Mouse (Mus musculus) limb, embryonic 12.5 days (tissue): Measurements from ENCODE around the gene Disc1. TPM values are rescaled to one million over a fixed set of nuclear protein-coding genes. Genes with fewer than 3 reads are reported as not detected.

Experiments
- ATAC-seq: fragments of 200-750 bp; cut with Nextera tagmentation; 2 replicates; pipeline ENCODE4 v1.8.0; 2017; ENCODE audit warnings: low read depth, moderate TSS enrichment; ENCODE audit not compliant: insufficient number of reproducible peaks, insufficient read depth, low FRiP score, low TSS enrichment
- H3K27ac ChIP-seq: fragments of 300-500 bp; sonication (generic); 2 replicates; pipeline ENCODE4 v1.5.1; 2016; ENCODE audit warnings: mild to moderate bottlenecking, moderate library complexity
- H3K27me3 ChIP-seq: fragments of 300-500 bp; sonication (generic); 2 replicates; pipeline ENCODE4 v1.6.1; 2016; ENCODE audit warnings: mild to moderate bottlenecking, moderate library complexity
- H3K36me3 ChIP-seq: fragments of 300-500 bp; sonication (generic); 2 replicates; pipeline ENCODE4 v1.6.1; 2016; ENCODE audit warnings: mild to moderate bottlenecking, moderate library complexity
- H3K4me1 ChIP-seq: fragments of 300-500 bp; sonication (generic); replicated peaks from 2 replicates; pipeline ENCODE4 v1.6.1; 2016
- H3K4me2 ChIP-seq: fragments of 300-500 bp; sonication (generic); 2 replicates; pipeline ENCODE4 v1.6.1; 2016; ENCODE audit warnings: mild to moderate bottlenecking, moderate library complexity
- H3K4me3 ChIP-seq: fragments of 300-500 bp; sonication (generic); replicated peaks from 2 replicates; pipeline ENCODE4 v1.5.1; 2016; ENCODE audit warnings: mild to moderate bottlenecking
- H3K9ac ChIP-seq: fragments of 300-500 bp; sonication (generic); replicated peaks from 2 replicates; pipeline ENCODE4 v1.6.1; 2016; ENCODE audit warnings: mild to moderate bottlenecking, moderate library complexity
- H3K9me3 ChIP-seq: fragments of 300-500 bp; sonication (generic); 2 replicates; pipeline ENCODE4 v1.6.1; 2016; ENCODE audit warnings: mild to moderate bottlenecking, moderate library complexity
- WGBS: fragments of 180-500 bp; shearing (Covaris S2); methylation state at CpG from one replicate; pipeline ENCODE4 v1.1.7; 2016; 5-methylcytosine and 5-hydroxymethylcytosine counted together
- polyA plus RNA-seq: library from polyadenylated mRNA; unstranded; fragments of >200 nt; fragmentation: Nextera tagmentation; extraction: Ambion mirVana; gene quantifications from 2 replicates; pipeline ENCODE4 v1.2.1, GENCODE M21; 2016

Disc1 gene
- polyA plus RNA-seq, 1 experiment from 2014 or later: 2.0 TPM

GRCm38 (mm10) chr8:125163906-125164305 is 109.9 kb downstream of the Disc1 start:
- Histone ChIP-seq H3K27ac (no peak overlapping the region), H3K27me3 (peaks cover 44% of the 10 kb centered on the region), H3K9ac (no peak overlapping the region), H3K4me3 (no peak overlapping the region), H3K4me2 (no peak overlapping the region), H3K4me1 (peaks cover 9% of the 10 kb centered on the region), H3K9me3 (no peaks in the 10 kb centered on the region), H3K36me3 (no peaks in the 10 kb centered on the region)
- WGBS: 81% methylated on average over 6 of the region's 6 CpGs
- ATAC-seq: no peak

DNA sequence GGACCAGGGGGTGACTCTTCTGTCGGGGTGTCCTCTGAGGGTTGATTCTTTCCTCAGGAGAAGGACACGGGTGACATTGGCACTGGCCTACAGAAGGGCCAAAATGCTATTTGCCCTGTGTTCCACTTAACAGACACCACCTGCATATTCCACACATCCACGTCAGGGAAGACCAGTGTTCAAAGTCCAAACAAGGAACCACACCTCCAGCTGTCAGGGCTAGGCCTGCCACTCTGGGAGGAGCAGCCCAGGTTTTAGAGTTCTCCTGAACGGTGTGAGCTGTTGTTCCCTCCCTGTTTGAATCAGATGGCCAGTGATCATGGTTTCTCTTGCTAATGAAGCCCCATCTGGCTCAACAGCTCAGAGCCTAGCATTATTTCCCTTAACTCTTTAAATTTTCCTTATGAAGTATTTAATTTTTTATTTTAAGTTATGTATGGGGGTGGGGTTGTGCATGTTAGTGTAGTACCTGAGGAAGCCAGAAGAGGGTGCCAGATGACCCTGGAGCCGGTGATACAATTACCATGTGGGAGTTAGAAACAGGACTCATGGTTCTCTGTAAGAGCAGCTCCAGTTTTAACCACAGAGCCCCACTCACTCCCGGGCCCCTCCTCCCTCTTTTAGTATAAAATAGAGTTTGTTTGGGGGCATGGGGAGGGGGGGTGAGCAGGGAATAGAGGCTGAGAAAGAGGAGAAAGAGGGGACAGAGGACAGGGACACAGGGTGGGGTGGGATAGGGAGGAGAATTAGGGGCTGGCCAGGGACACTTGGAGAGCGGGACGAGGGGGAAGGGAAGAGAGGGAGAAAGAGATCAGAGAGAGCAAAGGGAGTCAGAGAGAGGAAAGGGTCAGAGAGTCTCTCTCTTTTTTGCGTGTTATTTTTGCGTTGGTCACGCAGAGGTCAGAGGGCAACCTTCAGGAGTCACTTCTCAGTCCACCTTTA is 111.8 kb downstream of the Disc1 start:
- no peak overlapping the region for H3K4me3 ChIP-seq
- peaks cover 25% of the 10 kb centered on the region for H3K27me3 ChIP-seq
- no peaks in the 10 kb centered on the region for H3K9me3 ChIP-seq
- no peak overlapping the region for H3K4me2 ChIP-seq
- 62% methylated on average over 10 of the region's 11 CpGs for WGBS
- 0 out of 2 replicates have a peak, but pooled peaks have one; percentile 52 for ATAC-seq
- H3K4me1 ChIP-seq: peaks cover 9% of the 10 kb centered on the region
- H3K36me3 ChIP-seq: no peaks in the 10 kb centered on the region
- H3K27ac ChIP-seq: no peak overlapping the region
- H3K9ac ChIP-seq: no peak overlapping the region

GRCm38 (mm10) chr8:125166545-125166944 is 112.5 kb downstream of the Disc1 start:
- Histone ChIP-seq H3K9me3 (no peaks in the 10 kb centered on the region), H3K4me3 (no peak overlapping the region), H3K4me1 (peaks cover 9% of the 10 kb centered on the region), H3K27ac (no peak overlapping the region), H3K27me3 (peaks cover 19% of the 10 kb centered on the region), H3K4me2 (no peak overlapping the region), H3K9ac (no peak overlapping the region), H3K36me3 (no peaks in the 10 kb centered on the region)
- ATAC-seq: no peak
- 91% methylated on average over 6 of the region's 6 CpGs for WGBS

DNA sequence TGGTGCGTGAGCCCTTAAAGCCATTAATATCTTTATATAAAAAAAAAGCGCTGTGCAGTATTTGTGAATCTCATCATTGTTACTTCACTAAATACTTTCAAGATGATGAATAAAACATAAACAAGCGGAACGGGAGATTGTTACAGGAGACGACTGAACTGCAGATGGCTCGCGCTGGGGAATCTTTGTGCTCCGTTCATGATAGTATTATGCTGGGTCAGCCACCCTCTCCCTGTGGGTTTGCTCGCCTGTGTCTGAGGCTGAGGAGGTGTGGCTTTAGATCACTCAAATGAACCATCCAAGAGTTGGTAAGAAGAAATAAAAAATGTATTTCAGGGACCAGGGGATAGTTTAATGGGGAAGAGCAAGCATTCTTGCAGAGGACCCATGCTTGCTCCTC is 113.0 kb downstream of the Disc1 start:
- Histone ChIP-seq H3K4me2 (no peak overlapping the region), H3K27me3 (peaks cover 15% of the 10 kb centered on the region), H3K9me3 (no peaks in the 10 kb centered on the region), H3K4me1 (peaks cover 9% of the 10 kb centered on the region), H3K9ac (no peak overlapping the region), H3K4me3 (no peak overlapping the region), H3K36me3 (no peaks in the 10 kb centered on the region), H3K27ac (no peak overlapping the region)
- WGBS: 87% methylated on average over 9 of the region's 9 CpGs
- no peak for ATAC-seq

DNA sequence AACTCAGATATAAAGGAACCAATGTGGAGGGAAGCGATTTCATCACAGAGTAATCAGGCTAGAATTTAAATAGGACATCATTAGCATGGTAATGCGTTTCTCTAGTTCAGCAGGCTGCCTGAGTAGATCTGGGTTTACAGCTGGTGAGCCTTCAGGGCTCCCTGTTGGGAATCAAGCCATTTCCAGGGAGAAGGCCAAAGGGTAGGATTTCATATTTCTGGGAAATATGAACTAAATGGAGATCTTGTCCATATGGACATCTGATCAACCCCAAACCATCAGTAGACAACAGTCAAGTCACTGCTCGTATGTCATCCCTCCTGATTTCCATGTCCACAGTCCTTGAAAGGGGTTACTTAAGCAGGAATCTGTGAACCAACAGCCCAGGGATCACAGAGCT is 115.6 kb downstream of the Disc1 start:
- H3K9ac ChIP-seq: no peak overlapping the region

DNA sequence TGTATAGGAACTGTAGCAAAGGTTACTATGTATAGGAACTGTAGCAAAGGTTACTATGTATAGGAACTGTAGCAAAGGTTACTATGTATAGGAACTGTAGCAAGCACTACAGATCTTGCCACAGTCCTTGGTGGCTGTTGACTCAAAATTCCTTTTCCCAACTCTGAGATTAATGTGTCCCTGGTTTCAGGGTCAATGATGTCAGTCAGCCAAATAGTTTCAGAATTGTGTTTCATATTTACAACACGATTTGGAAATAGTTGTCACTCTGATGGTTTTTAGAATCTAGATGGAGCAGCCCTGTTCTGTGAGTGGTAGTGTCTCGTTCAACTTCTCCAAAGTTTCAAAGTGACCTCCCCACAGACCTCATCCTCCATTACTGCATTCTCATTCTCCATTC is 117.5 kb downstream of the Disc1 start:
- H3K9me3 ChIP-seq: no peaks in the 10 kb centered on the region
- H3K4me1 ChIP-seq: 0 out of 2 replicates have a peak, but pooled peaks cover 5% of the 10 kb centered on the region
- ATAC-seq: no peak
- H3K9ac ChIP-seq: no peak overlapping the region
- H3K36me3 ChIP-seq: no peaks in the 10 kb centered on the region
- 82% methylated on average over 2 of the region's 2 CpGs for WGBS
- H3K27ac ChIP-seq: no peak overlapping the region
- H3K4me3 ChIP-seq: no peak overlapping the region
- 0 out of 2 replicates have a peak, but pooled peaks cover 4% of the 10 kb centered on the region for H3K27me3 ChIP-seq
- no peak overlapping the region for H3K4me2 ChIP-seq

More for the DNA sequence above, 115.6 kb downstream of the Disc1 start:
- Histone ChIP-seq H3K27ac (no peak overlapping the region), H3K36me3 (no peaks in the 10 kb centered on the region), H3K4me2 (no peak overlapping the region), H3K4me3 (no peak overlapping the region), H3K27me3 (0 out of 2 replicates have a peak, but pooled peaks cover 4% of the 10 kb centered on the region), H3K9me3 (no peaks in the 10 kb centered on the region), H3K4me1 (no peaks in the 10 kb centered on the region)
- WGBS: 48% methylated on average over 3 of the region's 3 CpGs
- no peak for ATAC-seq

DNA sequence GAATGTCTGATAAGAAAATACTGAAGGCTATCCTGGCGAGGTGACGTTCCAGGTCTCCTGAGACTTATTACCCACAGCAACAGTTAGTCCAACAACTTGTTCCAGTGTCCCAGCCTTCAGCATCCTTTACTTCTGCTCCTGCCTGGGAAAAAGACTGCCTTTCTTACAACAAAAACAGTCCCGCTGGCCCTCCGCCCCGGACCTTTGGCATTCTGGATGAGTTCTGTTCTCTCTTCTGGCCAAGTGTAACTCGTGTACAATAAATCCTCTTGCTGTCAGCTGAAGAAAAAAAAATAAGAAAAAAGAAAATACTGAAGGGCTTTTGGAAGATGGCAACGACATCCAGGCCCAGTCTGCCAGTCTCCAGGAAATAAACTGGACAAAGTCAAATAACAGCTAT is 120.2 kb downstream of the Disc1 start:
- no peak for ATAC-seq
- Histone ChIP-seq H3K4me3 (no peak overlapping the region), H3K27ac (no peak overlapping the region), H3K4me1 (0 out of 2 replicates have a peak, but pooled peaks cover 5% of the 10 kb centered on the region), H3K36me3 (no peaks in the 10 kb centered on the region), H3K9ac (no peak overlapping the region), H3K27me3 (0 out of 2 replicates have a peak, but pooled peaks cover 2% of the 10 kb centered on the region), H3K4me2 (no peak overlapping the region), H3K9me3 (no peaks in the 10 kb centered on the region)
- 79% methylated on average over 7 of the region's 7 CpGs for WGBS

GRCm38 (mm10) chr8:125174851-125175250 is 120.9 kb downstream of the Disc1 start:
- Histone ChIP-seq H3K9me3 (no peaks in the 10 kb centered on the region), H3K36me3 (no peaks in the 10 kb centered on the region), H3K27me3 (0 out of 2 replicates have a peak, but pooled peaks cover 2% of the 10 kb centered on the region), H3K4me2 (no peak overlapping the region), H3K4me1 (0 out of 2 replicates have a peak, but pooled peaks cover 5% of the 10 kb centered on the region), H3K9ac (no peak overlapping the region), H3K4me3 (no peak overlapping the region), H3K27ac (no peak overlapping the region)
- 49% methylated on average over 4 of the region's 4 CpGs for WGBS
- no peak for ATAC-seq

DNA sequence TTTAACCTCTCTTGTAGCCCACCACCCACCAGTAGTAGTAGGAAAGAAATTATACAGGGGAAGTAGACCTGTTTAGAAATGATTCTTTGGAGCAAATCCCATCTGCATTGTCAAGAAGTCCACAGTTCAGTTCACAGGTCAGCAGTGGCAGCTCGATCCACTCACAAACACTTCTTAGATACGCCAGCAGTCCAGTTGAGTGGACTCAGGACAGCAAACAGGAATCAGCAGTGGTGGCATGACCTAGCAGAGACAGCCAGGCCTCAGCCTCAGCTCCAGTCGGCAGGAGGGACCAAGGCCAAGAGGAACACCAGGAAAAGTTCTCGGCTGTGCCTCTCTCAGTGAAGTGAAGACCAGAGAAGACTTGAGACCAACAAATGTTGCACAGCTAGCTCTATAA is 121.7 kb downstream of the Disc1 start:
- H3K36me3 ChIP-seq: no peaks in the 10 kb centered on the region
- H3K4me1 ChIP-seq: 0 out of 2 replicates have a peak, but pooled peaks cover 5% of the 10 kb centered on the region
- WGBS: 92% methylated on average over 4 of the region's 4 CpGs
- no peak overlapping the region for H3K27ac ChIP-seq
- no peaks in the 10 kb centered on the region for H3K9me3 ChIP-seq
- H3K27me3 ChIP-seq: 0 out of 2 replicates have a peak, but pooled peaks cover 2% of the 10 kb centered on the region
- H3K4me3 ChIP-seq: no peak overlapping the region
- no peak for ATAC-seq
- no peak overlapping the region for H3K9ac ChIP-seq
- H3K4me2 ChIP-seq: no peak overlapping the region

DNA sequence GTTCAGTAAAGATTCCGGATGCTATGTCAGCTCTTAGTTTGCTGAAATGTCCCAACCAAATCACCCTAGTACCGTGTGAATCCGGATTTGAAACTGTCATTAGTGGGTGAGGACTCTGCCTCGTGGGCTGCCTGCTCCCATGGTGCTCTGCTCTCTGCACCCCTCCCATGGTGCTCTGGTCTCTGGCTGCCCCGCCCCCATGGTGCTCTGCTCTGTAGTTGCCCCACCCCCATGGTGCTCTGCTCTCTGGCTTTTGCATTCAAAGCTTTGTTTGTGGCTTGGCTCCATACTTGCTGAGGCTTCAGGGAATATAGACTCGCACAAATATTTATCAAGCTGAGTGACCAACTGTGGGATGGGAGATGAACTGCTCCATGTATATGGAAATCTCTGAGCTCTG is 123.1 kb downstream of the Disc1 start:
- 0 out of 2 replicates have a peak, but pooled peaks cover 5% of the 10 kb centered on the region for H3K4me1 ChIP-seq
- 85% methylated on average over 6 of the region's 6 CpGs for WGBS
- H3K4me2 ChIP-seq: no peak overlapping the region
- no peaks in the 10 kb centered on the region for H3K9me3 ChIP-seq
- no peak for ATAC-seq
- no peak overlapping the region for H3K4me3 ChIP-seq
- 0 out of 2 replicates have a peak, but pooled peaks cover 2% of the 10 kb centered on the region for H3K27me3 ChIP-seq
- no peaks in the 10 kb centered on the region for H3K36me3 ChIP-seq
- H3K27ac ChIP-seq: no peak overlapping the region
- H3K9ac ChIP-seq: no peak overlapping the region

GRCm38 (mm10) chr8:125177958-125178357 is 124.0 kb downstream of the Disc1 start:
- Histone ChIP-seq H3K27me3 (peaks cover 3% of the 10 kb centered on the region; the same call in 1 of the 2 replicates), H3K27ac (no peak overlapping the region), H3K9ac (no peak overlapping the region), H3K36me3 (no peaks in the 10 kb centered on the region), H3K4me3 (no peak overlapping the region), H3K4me2 (no peak overlapping the region), H3K9me3 (no peaks in the 10 kb centered on the region), H3K4me1 (0 out of 2 replicates have a peak, but pooled peaks cover 5% of the 10 kb centered on the region)
- no peak for ATAC-seq
- WGBS: 82% methylated on average over 8 of the region's 8 CpGs
